In genomic region chr16:21428131-21428530, GRCm38 (mm10) we compare ENCODE assay signal across 24 mouse cellular contexts. TPM values are rescaled to one million over a fixed set of nuclear protein-coding genes. Genes with fewer than 3 reads are reported as not detected.
DNase-seq lines count a peak whose midpoint lies in the region; ATAC-seq and TF ChIP-seq lines count a peak whose summit lies in the region.
"Had no signal": no experiment of that assay in that cellular context is flagged by ENCODE, and none has a peak within 500 bp of the region (broad histone marks: within the 10 kb centered on the region; RNA-seq: fewer than 3 reads in every experiment).

No protein-coding gene starts in this region.

- TF ChIP-seq CTCF in G1E (IDR thresholded peaks at IDR 0.05; ENCODE audit: low read depth, low read length) (no peak), MEL (IDR thresholded peaks at IDR 0.05 in 2 of 3, conservative IDR thresholded peaks at IDR 0.05 in 1 of 3; ENCODE audit: control insufficient read depth in 1 of 3, insufficient read depth in 1 of 3, low read depth in 2 of 3, low read length in 3 of 3, poor library complexity in 1 of 3, severe bottlenecking in 1 of 3) (no peak)
- TF ChIP-seq CTCF in heart, adult 2 months (IDR thresholded peaks at IDR 0.05): no peak

- peaks cover 6% of the 10 kb centered on the region for H3K79me2 ChIP-seq in MEL (ENCODE audit: control insufficient read depth, insufficient read depth, low read length, poor library complexity)
- H3K79me2 ChIP-seq in heart, adult 2 months (replicated peaks; ENCODE audit: control insufficient read depth, insufficient read depth, low read length): no peaks in the 10 kb centered on the region; the same call in 1 of the 2 replicates

- TF ChIP-seq RAD21 in MEL (IDR thresholded peaks at IDR 0.05; ENCODE audit: low read depth, low read length): no peak

- no peak for TF ChIP-seq EP300 in MEL (IDR thresholded peaks at IDR 0.05; ENCODE audit: low read depth in 1 of 2, low read length in 2 of 2)
- TF ChIP-seq EP300 in heart, adult 2 months (IDR thresholded peaks at IDR 0.05; ENCODE audit: insufficient read depth, low read depth, low read length): no peak

- H3K27ac ChIP-seq in MEL (ENCODE audit: control insufficient read depth, low read depth, low read length): peak overlapping the region; percentile 55
- H3K27ac ChIP-seq in heart, adult 2 months: no peak overlapping the region
- H3K27ac ChIP-seq: embryonic facial prominence, embryonic 13.5 days; embryonic facial prominence, embryonic 15.5 days; forebrain, embryonic 10.5 days; forebrain, embryonic 12.5 days had no signal

- intact Hi-C loops in heart, adult 2 months (cut with DNase I): loop anchor here (10.0 kb wide), 2 partner anchors 587 to 837 kb away; partner anchors contain the start of gene Tra2b

- no peak overlapping the region for H3K4me3 ChIP-seq in G1E (ENCODE audit: low read depth, low read length)
- no peak overlapping the region for H3K4me3 ChIP-seq in MEL (ENCODE audit: control insufficient read depth in 1 of 2, insufficient read depth in 1 of 2, low read depth in 2 of 2, low read length in 2 of 2)
- no peak overlapping the region for H3K4me3 ChIP-seq in heart, adult 2 months
- H3K4me3 ChIP-seq: embryonic facial prominence, embryonic 13.5 days; embryonic facial prominence, embryonic 15.5 days; erythroblast, embryonic 14.5 days; forebrain, embryonic 10.5 days; forebrain, embryonic 12.5 days had no signal

- H3K36me3 ChIP-seq in G1E (replicated peaks) (peaks cover 24% of the 10 kb centered on the region), MEL (ENCODE audit: control insufficient read depth in 1 of 2, insufficient read depth in 2 of 2, low read length in 2 of 2) (peaks cover 0 to 10% of the 10 kb centered on the region in 2 experiments; a peak in 2 of 4 replicates)
- no peaks in the 10 kb centered on the region for H3K36me3 ChIP-seq in heart, adult 2 months (ENCODE audit: control insufficient read depth, insufficient read depth, low read length)
- H3K36me3 ChIP-seq: embryonic facial prominence, embryonic 15.5 days; forebrain, embryonic 12.5 days had no signal

- H3K9me3 ChIP-seq in G1E (replicated peaks): no peaks in the 10 kb centered on the region
- H3K9me3 ChIP-seq in MEL (replicated peaks; ENCODE audit: insufficient read depth, low read length): no peaks in the 10 kb centered on the region
- H3K9me3 ChIP-seq: embryonic facial prominence, embryonic 13.5 days; embryonic facial prominence, embryonic 15.5 days; forebrain, embryonic 12.5 days had no signal

- no peak for DNase-seq in G1E (ENCODE audit: low spot score)
- DNase-seq in MEL (ENCODE audit: low read depth, low spot score): peak; percentile 66
- no peak for DNase-seq in heart, adult 2 months
- DNase-seq in cerebellum, postnatal 36 days: no peak
- no peak for DNase-seq in layer of hippocampus, adult 18-20 months (ENCODE audit: low spot score in 2 of 2)
- DNase-seq: adrenal gland, adult 2 months; adrenal gland, postnatal 10 days; adrenal gland, postnatal 25 days; cerebellum, adult 11 months; cerebellum, adult 18-20 months; cerebellum, adult 8-10 months; cerebellum, adult 9-11 months; cerebellum, postnatal 25 days; embryo, embryonic 11 days had no signal

- H3K27me3 ChIP-seq in G1E (ENCODE audit: insufficient read depth, low read length) (no peaks in the 10 kb centered on the region), MEL (ENCODE audit: control insufficient read depth in 1 of 2, insufficient read depth in 2 of 2, low read length in 2 of 2) (no peaks in the 10 kb centered on the region)
- no peaks in the 10 kb centered on the region for H3K27me3 ChIP-seq in heart, adult 2 months (ENCODE audit: control insufficient read depth, insufficient read depth, low read length)
- H3K27me3 ChIP-seq: embryonic facial prominence, embryonic 13.5 days; embryonic facial prominence, embryonic 15.5 days; forebrain, embryonic 12.5 days; Patski had no signal

- WGBS in heart, adult 2 months: 80% methylated on average over 5 of the region's 5 CpGs

- peak; percentile 15; the same call in 1 of the 2 replicates for ATAC-seq in G1E (ENCODE audit: extremely low read depth, insufficient number of reproducible peaks, low FRiP score, poor library complexity, severe bottlenecking)
- peak; percentile 52 for ATAC-seq in megakaryocyte progenitor cell, adult 5-6 weeks (replicated peaks; ENCODE audit: poor library complexity)
- ATAC-seq: activated CD4-positive, CD25-positive, alpha-beta regulatory T cell, adult 4 months; forebrain, embryonic 14.5 days; forebrain, embryonic 16.5 days; Patski had no signal

- no peak for TF ChIP-seq POLR2A in MEL (IDR thresholded peaks at IDR 0.05; ENCODE audit: control insufficient read depth in 1 of 2, insufficient read depth in 1 of 2, low read depth in 1 of 2, low read length in 2 of 2, poor library complexity in 1 of 2)
- TF ChIP-seq POLR2A in heart, adult 2 months (IDR thresholded peaks at IDR 0.05; ENCODE audit: insufficient read depth, low read depth, low read length): no peak

- H3K9ac ChIP-seq in MEL (ENCODE audit: control insufficient read depth, low read depth, low read length, poor library complexity, severe bottlenecking): peak overlapping the region; percentile 36; the same call in 1 of the 2 replicates
- H3K9ac ChIP-seq in heart, adult 2 months (ENCODE audit: low read depth, low read length): no peak overlapping the region
- H3K9ac ChIP-seq: embryonic facial prominence, embryonic 13.5 days; embryonic facial prominence, embryonic 15.5 days; forebrain, embryonic 12.5 days had no signal

- H3K4me1 ChIP-seq in G1E (ENCODE audit: insufficient read depth, low read depth, low read length) (peaks cover 32% of the 10 kb centered on the region), MEL (ENCODE audit: control insufficient read depth in 1 of 2, insufficient read depth in 2 of 2, low read length in 2 of 2) (peaks cover 10 to 15% of the 10 kb centered on the region in 2 experiments)
- no peaks in the 10 kb centered on the region for H3K4me1 ChIP-seq in heart, adult 2 months (ENCODE audit: control insufficient read depth, insufficient read depth, low read length)

TF ChIP-seq in MEL, 35 proteins besides CTCF, POLR2A, EP300 and RAD21:
- TF ChIP-seq MYB (IDR thresholded peaks at IDR 0.05; ENCODE audit: low read depth, low read length) (no peak), MAX (IDR thresholded peaks at IDR 0.05; ENCODE audit: low read length) (peak; percentile 69), POLR2AphosphoS5 (IDR thresholded peaks at IDR 0.05; ENCODE audit: borderline replicate concordance, low read depth, low read length) (no peak), ELF1 (IDR thresholded peaks at IDR 0.05; ENCODE audit: low read depth, low read length) (no peak), MXI1 (IDR thresholded peaks at IDR 0.05; ENCODE audit: low read depth, low read length) (peak; percentile 92), POLR2AphosphoS2 (IDR thresholded peaks at IDR 0.05; ENCODE audit: low read length) (no peak), SIN3A (IDR thresholded peaks at IDR 0.05; ENCODE audit: low read length) (peak; percentile 54; the same call in 1 of the 2 replicates), GATA1 (IDR thresholded peaks at IDR 0.05; ENCODE audit: low read depth, low read length) (peak; percentile 72), NELFE (IDR thresholded peaks at IDR 0.05; ENCODE audit: low read depth, low read length) (0 out of 2 replicates have a peak, but pooled peaks have one; percentile 19), ZNF384 (IDR thresholded peaks at IDR 0.05; ENCODE audit: low read depth, low read length) (no peak), NRF1 (IDR thresholded peaks at IDR 0.05; ENCODE audit: insufficient read depth, low read depth, low read length, poor library complexity, severe bottlenecking) (no peak), MYC (IDR thresholded peaks at IDR 0.05; ENCODE audit: low read depth, low read length) (peak; percentile 86)

RNA-seq across cellular contexts. Expression of gene Vps8, which starts 5.2 kb away (rescaled TPM):
- total RNA-seq in G1E (2014; fragmentation: Nextera tagmentation) (34.9 and 50.1 TPM in 2 replicates), G1E (2017) (26.2 TPM in 2 replicates), MEL (2012; rRNA removed) (10.5 TPM in 2 replicates)
- polyA plus RNA-seq in G1E (2012) (30.3 and 43.3 TPM in 2 replicates), MEL (2012; ENCODE audit: insufficient read depth in 1 of 2, insufficient read length in 2 of 2, low read depth in 1 of 2, low replicate concordance in 2 of 2, missing spikeins in 1 of 2) (10 to 100 TPM in 1 of 2 experiments, not detected in 1; 14.0 TPM)
- 16.8 and 33.0 TPM in 2 replicates for total RNA-seq in megakaryocyte progenitor cell, adult 5-6 weeks (2015)
- total RNA-seq in megakaryocyte progenitor cell, adult 5-6 weeks (2017): 26.9 and 27.4 TPM in 2 replicates
- total RNA-seq in heart, adult 2 months (2021): 10 to 100 TPM; 24.1 to 25.5 TPM
- 14.0 and 20.9 TPM in 2 replicates for polyA plus RNA-seq in heart, adult 2 months (2012; rRNA removed)
- 10 to 100 TPM; 50.9 to 53.4 TPM for total RNA-seq in layer of hippocampus, adult 18-20 months (2021)
